Mouse (Mus musculus) ovary, adult 10 weeks (tissue): ENCODE measurements around the gene Srsf5. TPM values are rescaled to one million over a fixed set of nuclear protein-coding genes. Genes with fewer than 3 reads are reported as not detected.

Source experiments
- polyA plus RNA-seq: library from polyadenylated mRNA; stranded (reverse); fragments of 350-450 nt; fragmentation: Illumina TruSeq; extraction: RNeasy Lipid Tissue Mini Kit (QIAGEN cat#74804); gene quantifications from one replicate; pipeline ENCODE4 v1.2.3, GENCODE M21; 2014

Gene Srsf5
- polyA plus RNA-seq, result 239 TPM

DNA sequence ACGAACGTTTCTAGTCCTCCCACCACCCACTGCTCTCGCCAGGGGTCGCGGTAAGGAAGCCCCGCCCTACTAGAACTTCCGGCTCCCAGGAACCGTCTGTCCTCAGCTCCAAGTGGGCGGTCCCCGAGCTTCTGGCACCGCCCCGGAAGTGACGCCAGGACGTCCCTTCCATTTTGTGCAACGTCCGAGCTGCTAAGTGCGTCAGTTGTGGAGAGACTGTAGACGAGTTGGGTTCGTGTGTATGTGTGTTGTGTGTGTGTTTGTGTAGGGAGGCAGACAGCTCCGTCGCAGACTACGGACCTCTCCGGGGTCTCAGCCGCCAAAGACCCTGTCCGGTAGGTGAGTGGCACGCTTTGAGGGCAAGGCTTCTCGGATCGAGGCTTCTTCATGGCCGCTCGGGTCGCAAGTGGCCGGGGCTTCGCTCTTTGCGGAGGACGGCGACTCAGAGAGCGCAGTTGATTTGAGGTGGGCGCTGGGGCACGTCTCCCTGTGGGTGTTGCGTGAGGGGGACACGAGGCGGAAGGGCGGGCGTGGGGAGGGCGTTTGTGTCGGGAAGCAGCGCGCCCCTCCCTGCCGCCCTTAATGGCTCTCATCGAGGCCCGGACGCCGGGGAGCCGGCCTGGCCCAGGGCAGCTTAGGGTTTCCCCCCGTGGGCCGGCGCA, at the start of gene Srsf5:
TSS of gene Srsf5 (plus strand) at position 171 of the 662 bp plus-strand sequence.

DNA sequence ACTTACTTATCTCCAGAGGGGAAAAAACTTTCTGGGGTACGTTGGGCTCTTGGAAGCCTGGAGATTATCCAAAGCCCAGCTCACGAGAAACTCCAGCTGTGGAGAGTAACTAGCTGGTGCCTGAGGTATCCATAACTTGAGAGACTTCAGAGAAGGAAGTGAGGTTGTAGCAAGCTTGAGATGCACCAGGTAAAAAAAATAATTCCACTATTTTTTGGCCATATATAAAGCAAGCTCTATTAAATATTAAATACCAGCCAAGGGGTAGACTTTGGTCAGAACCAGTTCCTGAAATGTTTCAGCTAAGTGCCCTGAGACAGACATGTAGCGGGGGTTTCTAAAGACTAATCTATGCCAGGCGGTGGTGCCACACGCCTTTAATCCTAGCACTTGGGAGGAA, 23.3 kb downstream of the Srsf5 start, which contains the start of gene Slc10a1:
TSS of gene Slc10a1 (minus strand) at position 101 of the 400 bp plus-strand sequence.

Other genes starting within 250 kb of the Srsf5 start
- 0.17 TPM for gene Ccdc177, start 184.8 kb upstream of the Srsf5 start, polyA plus RNA-seq
- gene Susd6, start 155.0 kb upstream of the Srsf5 start, polyA plus RNA-seq, result 51.4 TPM
- not detected for gene Slc10a1, start 23.2 kb downstream of the Srsf5 start, polyA plus RNA-seq
- 31.5 TPM for gene Smoc1, start 81.3 kb downstream of the Srsf5 start, polyA plus RNA-seq